Mouse (Mus musculus): ENCODE data around the gene Irf2bp2. TPM values are rescaled to one million over a fixed set of nuclear protein-coding genes. Genes with fewer than 3 reads are reported as not detected.

Irf2bp2 gene
- total RNA-seq, 2 experiments from 2014 or later: 28.6 to 81.6 TPM

DNA sequence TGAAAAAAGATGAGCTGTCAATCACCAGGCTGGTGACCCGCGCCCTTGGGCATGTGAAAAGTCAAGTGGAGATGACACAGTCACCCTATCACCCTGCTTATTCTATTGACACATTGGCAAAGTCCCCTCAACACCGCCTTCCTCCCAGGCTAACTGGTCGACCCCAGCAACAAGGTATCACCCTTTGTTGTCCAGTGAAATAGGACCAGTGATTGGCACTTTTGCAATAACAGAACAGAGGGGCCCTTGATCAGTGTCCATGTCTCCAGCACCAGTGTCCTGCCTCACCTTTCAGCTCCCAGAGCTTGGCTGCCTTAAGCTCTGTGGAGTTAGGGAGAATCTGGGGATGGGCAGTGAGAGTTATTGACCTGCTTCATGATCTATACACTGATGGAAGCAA lies 41.9 kb downstream of the Irf2bp2 start:
- no peak for TF ChIP-seq CTCF (IDR thresholded peaks at IDR 0.05)
- intact Hi-C loops (cut with DNase I): no loop called here
- no peak for DNase-seq
- H3K4me3 ChIP-seq: no peak overlapping the region
- peak overlapping the region; percentile 83 for H3K27ac ChIP-seq

DNA sequence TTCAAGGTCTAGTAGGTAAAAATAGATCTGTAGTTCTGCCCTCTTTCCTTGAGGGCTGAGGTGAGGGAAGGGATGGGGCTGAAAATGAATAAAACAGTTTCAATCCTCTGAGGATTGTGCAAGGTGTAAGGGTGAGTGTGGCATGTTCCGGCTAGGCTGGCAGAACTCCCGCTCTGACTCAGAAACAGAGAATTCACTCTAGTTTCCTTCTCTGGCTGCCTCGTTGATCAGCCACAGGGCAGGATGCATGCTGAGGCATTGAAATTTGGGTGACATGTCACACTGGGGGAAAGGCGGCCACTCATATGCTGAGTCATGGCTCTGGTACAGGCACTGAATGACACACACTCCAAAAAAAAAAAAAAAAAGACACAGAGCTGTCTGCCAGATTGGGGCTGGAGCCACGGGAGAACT lies 42.8 kb downstream of the Irf2bp2 start:
- Histone ChIP-seq H3K27ac (peak overlapping the region; percentile 83), H3K4me3 (peak overlapping the region; percentile 29)
- peak; percentile 79 for DNase-seq
- intact Hi-C loops (cut with DNase I): no loop called here
- no peak for TF ChIP-seq CTCF (IDR thresholded peaks at IDR 0.05)

DNA sequence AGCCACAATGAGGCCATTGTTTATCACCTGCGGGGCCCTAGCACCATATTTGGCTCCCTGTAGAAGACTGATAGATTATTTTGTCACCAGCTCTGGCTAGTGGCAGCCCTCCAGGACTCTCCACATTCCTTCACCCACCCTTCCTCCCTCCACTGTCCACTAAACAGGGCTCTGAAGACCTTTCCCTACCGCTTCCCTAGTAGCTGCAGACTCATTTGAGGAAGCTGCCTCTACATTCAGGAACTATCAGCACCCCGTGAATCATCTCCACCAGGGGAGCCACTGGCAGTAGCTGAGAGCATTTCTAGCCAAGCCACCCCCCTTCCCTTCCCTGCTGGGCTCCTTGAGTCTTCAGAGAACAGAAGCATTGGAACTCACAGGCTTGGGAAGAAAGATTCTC lies 45.9 kb downstream of the Irf2bp2 start:
- Histone ChIP-seq H3K4me3 (no peak overlapping the region), H3K27ac (peak overlapping the region; percentile 46)
- peak; percentile 67 for DNase-seq
- TF ChIP-seq CTCF (IDR thresholded peaks at IDR 0.05): peak; percentile 41
- intact Hi-C loops (cut with DNase I): no loop called here

DNA sequence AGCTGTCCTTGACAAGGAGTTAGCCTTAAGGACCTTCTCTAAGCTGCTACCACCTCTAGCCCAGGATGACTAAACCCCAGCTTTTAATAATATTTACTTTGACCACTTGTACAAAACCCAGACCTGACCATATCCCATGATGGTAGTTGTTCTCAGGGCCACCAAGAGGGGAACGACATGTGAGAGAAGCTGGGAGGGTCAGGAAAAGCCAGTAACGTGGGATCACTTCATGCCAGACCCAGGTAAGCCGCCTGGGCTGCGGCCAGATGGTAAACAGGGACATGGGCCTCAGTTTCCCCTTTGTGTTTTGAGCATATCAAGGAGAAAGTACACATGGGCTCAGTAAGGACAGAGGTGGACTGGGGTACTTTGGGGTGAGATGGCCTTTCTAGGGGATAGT lies 46.4 kb downstream of the Irf2bp2 start:
- Histone ChIP-seq H3K4me3 (no peak overlapping the region), H3K27ac (no peak overlapping the region)
- intact Hi-C loops (cut with DNase I): no loop called here
- DNase-seq: no peak
- no peak for TF ChIP-seq CTCF (IDR thresholded peaks at IDR 0.05)

DNA sequence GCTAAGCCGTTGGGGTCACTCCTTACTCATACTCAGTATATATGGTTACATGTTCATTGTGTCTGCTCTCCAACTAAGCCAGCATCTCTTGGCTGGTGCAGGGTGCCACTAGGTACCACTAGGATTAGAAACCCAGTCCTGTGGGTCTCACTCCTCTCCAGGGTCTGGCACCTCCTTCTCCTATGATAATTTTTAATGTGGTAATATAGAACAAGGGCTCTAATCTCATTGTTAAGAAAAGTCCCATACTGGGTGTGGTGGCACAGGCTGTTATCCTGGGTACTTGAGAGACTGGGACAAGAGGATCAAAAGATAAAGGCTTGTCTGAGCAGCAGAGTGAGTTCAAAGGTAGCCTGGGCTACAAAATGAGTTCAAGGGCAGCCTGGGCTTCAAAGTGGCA lies 47.3 kb downstream of the Irf2bp2 start:
- intact Hi-C loops (cut with DNase I): no loop called here
- TF ChIP-seq CTCF (IDR thresholded peaks at IDR 0.05): no peak
- Histone ChIP-seq H3K27ac (no peak overlapping the region), H3K4me3 (no peak overlapping the region)
- no peak for DNase-seq

DNA sequence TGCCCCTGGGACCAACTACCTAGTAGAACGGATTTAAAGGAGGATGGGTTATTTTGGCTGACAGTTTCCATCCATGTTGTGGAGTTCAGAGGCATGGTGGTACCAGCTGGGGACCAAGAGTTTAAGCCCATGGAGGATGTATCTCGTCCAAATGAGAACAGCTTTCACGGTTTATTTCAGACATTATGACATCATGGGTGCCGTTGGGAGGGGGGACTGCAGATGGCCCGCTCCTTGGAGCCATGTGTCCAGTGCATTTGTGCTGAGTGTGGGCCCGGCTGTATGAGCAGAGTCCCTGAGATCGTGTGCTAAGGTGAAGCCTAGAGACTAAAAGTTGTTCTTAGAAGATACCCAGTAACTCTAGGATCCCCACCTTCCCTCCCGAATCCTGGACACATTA lies 50.4 kb downstream of the Irf2bp2 start:
- no peak for TF ChIP-seq CTCF (IDR thresholded peaks at IDR 0.05)
- intact Hi-C loops (cut with DNase I): no loop called here
- Histone ChIP-seq H3K4me3 (no peak overlapping the region), H3K27ac (peak overlapping the region; percentile 58; the same call in 1 of the 2 replicates)
- DNase-seq: peak; percentile 62

DNA sequence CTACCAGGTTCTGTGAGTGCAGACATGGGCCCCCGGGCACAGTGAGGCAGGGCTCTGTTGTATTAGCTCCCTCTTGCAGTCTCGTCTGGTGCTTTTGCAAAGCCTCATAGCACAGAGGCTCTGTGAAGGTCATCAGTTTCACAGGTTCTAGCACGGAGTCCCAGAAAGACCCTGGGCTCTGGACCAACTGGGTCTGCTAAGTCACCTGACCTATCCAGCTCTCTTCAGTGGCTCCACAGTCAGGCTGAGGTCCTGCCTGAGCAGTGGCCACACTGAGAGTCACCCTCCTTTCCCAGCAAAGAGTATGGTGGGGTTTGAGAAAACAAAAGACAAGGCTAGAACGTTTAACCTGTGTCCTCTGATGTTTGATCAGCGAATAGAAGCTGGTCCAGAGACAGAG lies 51.0 kb downstream of the Irf2bp2 start:
- Histone ChIP-seq H3K4me3 (no peak overlapping the region), H3K27ac (peak overlapping the region; percentile 58)
- DNase-seq: no peak
- intact Hi-C loops (cut with DNase I): no loop called here
- TF ChIP-seq CTCF (IDR thresholded peaks at IDR 0.05): no peak

DNA sequence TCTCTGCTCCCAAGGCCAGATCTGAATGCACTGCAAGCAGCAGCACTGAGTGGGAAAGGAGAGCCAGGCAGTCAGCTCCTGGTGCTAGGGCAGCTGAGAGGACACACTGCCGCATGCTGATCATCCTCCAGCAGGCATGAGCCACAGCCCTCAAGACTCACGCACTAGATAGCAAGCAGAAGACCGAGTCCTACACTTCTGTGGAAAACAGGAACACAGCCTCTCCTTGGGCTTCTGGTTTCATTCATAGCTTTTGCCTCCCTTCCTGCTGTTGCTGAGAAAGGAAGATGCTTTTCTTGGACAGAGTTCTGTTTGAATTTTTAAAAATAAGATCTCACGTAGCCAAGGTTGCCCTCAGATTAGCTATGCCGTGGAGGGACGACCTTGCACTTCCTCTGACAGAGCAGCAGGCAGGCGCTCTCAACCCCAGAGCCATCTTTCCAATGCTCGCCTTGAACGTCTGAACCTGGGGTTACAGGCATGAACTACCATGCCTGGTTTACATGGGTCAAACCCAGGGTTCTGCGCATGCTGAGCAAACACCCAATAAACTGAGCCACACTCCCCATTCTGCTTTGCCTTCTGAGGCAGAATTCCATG lies 51.6 kb downstream of the Irf2bp2 start:
- H3K27ac ChIP-seq: peak overlapping the region; percentile 58
- no peak overlapping the region for H3K4me3 ChIP-seq
- no peak for TF ChIP-seq CTCF (IDR thresholded peaks at IDR 0.05)
- no peak for DNase-seq
- intact Hi-C loops (cut with DNase I): no loop called here

DNA sequence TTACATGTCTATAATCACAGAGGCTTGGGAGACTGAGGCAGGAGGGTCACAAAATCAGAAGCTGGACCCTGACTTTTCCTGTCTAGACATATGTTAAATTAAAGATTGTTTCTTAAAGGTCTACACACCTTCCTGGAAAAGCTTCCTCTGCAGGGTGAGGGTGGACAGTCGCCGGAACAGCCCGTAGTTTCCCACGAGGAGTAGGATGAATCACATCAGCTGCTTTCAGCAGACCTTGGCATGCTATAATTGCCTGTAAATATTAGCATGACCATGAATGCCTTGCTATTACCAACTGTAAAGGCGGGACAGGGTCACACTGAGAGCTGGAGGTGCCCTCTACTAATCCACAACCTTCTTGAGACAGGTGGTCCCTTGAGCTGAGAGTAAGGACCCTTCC lies 53.5 kb downstream of the Irf2bp2 start:
- H3K4me3 ChIP-seq: no peak overlapping the region
- intact Hi-C loops (cut with DNase I): no loop called here
- peak overlapping the region; percentile 70 for H3K27ac ChIP-seq
- no peak for TF ChIP-seq CTCF (IDR thresholded peaks at IDR 0.05)
- no peak for DNase-seq

DNA sequence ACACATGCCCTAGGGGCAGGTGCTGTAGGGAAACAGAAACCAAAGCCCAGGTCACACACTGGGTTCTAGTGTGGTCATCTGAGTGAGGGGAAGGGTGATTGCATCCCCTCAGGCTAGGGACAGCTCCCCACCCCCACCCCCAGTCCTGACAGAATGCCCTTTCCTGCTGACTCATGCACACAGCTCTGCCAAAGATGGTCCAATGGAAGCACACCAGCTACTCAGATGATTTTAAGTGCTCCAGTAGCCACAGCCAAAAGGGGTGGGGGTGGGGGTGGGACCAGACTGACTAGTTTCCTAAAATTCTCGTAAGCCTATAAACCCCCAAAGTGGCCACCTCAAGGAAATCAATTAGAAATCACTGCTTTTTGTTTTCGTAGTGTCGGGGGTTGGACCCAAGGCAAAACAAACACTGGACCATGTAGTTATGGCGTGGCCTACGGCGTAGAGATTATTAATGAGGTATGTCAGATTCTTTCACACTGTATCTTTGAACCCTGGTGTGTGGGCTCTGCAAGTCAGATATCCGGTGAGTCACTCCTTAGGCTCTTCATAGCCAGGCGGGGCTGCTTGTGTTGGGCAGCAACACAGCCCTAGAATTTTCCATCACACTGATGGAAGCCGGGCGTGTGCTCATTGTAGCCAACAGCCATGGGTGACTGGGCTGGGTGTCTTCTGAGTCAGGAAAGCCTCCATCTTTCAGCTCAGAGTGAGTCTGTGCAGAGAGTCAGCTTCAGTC lies 54.3 kb downstream of the Irf2bp2 start:
- intact Hi-C loops (cut with DNase I): no loop called here

DNA sequence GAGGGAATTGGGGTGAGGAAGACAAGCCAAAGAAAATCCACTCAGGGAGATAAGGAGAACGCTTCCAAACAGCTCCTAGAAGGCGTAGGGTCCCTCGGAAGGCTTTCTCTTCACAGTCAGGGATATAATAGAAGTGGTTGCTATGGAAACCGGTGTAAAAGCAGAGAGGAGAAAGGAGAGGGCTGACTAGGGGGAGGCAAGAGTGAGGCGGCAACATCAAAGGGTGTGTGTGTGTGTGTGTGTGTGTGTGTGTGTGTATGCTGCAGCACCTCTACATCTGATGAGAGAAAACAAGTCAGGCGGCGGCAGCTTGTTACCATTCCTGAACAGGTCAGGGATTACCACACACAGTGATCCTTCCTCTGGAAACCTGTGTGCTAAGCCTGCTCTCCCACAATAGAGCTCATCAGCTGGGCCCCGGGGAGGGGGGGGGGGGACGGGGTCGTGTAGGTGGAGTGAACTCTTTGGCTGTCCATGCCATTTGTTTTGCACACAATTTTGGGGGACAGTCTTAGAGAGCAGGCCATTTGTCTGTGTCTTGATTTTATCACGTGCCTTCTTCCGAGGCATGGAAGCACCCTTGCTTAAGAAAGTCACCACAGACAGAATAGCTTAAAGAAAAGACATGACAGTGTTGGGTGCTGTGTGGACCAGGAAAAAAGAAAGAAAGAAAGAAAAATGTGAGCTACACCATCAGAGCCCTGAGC lies 55.0 kb downstream of the Irf2bp2 start:
- intact Hi-C loops (cut with DNase I): no loop called here
- peak overlapping the region; percentile 86 for H3K27ac ChIP-seq
- no peak overlapping the region for H3K4me3 ChIP-seq
- no peak for TF ChIP-seq CTCF (IDR thresholded peaks at IDR 0.05)
- DNase-seq: no peak

More for the DNA sequence above, 54.3 kb downstream of the Irf2bp2 start:
- no peak overlapping the region for H3K4me3 ChIP-seq
- peak overlapping the region; percentile 70 for H3K27ac ChIP-seq
- TF ChIP-seq CTCF (IDR thresholded peaks at IDR 0.05): no peak
- peak; percentile 66 for DNase-seq

Other genes starting within 250 kb of the Irf2bp2 start
- gene Coa6, start 171.5 kb downstream of the Irf2bp2 start, total RNA-seq (2021): 10 to 100 TPM; 20.4 to 29.0 TPM
- gene Tarbp1, start 118.9 kb downstream of the Irf2bp2 start, total RNA-seq (2021): 1 to 10 TPM; 4.8 to 7.1 TPM